Mouse (Mus musculus): ENCODE data around the gene Surf2. TPM values are rescaled to one million over a fixed set of nuclear protein-coding genes. Genes with fewer than 3 reads are reported as not detected.

Gene Surf2
- total RNA-seq, 2 experiments from 2014 or later = 15.9 TPM

DNA sequence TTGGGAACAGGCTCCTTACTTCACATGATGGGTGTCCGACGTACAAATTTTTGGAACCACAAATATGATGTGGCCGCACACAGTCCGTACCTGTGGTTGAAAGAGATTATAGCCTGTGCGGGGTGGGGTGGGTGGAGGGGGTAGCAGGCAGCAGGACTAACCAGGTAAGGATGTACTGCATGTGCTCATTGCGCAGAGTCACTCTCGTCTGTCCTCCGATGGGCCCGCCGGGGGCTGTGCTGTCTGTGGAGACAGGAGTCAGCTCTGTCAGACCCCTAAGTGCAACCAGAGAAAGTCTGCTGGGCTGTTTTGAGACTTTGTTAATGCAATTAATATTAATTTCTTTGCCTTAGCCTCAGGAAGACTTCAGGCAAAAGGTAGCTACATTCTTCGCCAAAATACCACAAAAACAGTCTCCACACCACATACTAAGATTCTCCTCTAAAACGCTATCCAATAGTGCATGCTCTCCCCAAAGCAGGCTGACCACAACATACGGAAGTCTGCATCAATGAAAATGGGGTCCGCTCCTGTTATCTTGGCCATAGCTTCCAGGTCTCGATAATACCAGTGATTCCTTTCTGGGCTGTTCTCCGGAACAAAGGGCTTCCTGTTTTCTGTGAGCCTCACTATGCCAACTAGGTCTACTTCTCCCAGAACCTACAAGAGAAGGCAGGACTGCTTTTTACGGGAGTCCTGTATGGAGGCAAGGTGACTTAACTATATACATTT is 2.6 kb upstream of the Surf2 start:
- intact Hi-C loops (cut with DNase I) = no loop called here
- DNase-seq = no peak

DNA sequence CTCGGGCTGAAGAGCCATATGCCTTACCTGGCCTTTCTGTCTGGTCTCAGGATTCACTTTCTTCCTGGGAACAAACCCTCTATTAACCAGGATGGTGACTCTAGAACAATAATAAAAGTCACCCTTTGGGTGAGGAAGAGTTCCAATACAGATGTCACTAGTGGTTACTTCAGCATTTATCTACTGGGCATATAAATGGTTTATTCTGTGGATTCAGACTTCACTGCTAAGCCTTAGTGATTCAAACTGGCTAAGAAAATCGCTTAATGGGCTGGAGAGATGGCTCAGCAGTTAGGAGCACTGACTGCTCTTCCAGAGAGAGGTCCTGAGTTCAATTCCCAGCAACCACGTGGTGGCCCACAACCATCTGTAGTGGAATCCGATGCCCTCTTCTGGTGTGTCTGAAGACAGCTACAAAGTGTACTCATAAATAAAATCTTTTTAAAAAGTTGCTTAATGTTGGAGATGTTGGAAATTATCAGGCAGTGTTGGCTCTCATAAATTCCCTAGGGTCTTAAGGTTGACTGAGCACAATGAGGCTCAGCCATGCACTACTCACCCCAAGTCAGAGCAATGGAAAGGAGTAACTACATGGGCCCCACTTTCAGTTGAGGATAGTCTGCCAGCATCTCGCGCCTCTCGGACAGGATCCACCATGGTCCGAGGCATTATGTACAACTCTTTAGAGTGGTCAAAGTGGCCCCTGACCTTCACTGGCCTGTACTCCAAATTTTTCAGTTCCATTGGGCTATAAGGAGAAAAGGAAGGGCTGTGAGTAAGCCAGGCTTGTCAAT is 1.8 kb upstream of the Surf2 start:
- DNase-seq = no peak
- intact Hi-C loops (cut with DNase I) = no loop called here

DNA sequence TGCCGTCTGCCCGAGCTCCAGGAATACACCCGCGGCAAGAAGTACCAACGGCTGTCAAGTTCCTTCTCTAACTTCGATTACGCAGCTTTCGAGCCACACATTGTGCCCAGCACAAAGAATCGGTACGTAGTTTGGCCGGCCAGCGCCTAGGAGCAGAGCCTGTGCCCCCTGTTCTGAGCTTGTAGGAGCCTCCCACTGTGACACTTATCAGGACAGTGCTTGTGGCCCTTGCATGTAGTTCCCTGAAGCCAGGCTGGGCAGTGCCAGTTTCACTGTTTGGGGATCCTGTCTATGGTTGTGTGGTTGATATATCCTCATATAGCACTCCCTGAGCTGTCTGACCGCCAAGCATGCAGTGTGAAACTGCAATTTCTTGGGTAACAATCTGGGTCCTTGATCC is 571 bp downstream of the Surf2 start:
- intact Hi-C loops (cut with DNase I) = no loop called here

DNA sequence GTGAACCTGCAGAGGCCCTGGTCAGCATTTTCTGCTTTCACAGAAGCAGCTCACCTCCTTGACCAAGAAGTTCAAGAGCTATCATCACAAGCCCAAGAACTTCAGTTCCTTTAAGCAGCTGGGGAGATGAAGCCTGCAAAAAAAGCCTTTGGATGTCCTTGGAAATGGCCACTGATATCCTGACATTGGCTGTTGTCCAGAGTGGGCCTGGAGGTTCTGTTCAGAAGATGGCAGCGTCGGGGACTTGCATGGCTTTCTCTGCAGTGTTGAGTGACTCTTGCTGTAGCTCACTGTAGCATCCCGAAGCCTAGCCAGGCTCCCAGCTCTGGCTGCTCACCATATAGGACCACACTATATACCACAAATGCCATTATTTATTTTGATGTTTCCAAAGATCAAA is 3.5 kb downstream of the Surf2 start:
- intact Hi-C loops (cut with DNase I) = no loop called here
- DNase-seq = no peak

More for the DNA sequence above, 571 bp downstream of the Surf2 start:
- no peak for DNase-seq

DNA sequence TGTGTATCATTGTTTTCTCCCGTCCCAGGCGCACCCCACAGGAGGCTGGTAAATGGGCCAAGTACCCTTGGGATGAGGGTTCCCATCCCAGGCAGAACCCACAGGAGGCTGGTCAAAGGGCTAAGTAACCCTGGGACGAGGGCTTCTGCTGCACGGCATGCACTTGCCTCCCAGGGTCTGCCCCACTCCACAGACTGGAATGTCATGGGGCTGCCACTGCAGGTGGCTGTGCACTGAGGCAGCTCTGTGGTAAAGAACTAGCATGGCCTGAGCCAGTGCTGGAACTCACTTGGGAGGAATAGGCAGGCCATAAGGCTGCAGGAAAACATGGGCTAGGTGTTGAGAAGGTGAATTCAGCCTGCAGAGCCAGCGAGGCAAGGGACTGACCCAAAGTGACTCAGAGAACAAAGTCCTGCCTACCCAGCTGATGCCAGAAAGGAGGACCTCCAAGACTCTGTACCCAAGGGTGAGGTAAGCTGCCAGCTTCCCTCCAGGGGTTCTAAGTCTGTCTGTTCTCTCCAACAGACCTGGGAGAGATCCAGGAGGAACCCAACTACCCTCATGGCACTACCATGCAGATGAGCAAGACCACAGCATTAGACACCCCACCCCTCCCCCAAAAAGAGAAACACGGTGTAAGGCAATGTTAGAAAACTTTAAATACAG is 4.2 kb downstream of the Surf2 start:
- DNase-seq = no peak
- intact Hi-C loops (cut with DNase I) = no loop called here

DNA sequence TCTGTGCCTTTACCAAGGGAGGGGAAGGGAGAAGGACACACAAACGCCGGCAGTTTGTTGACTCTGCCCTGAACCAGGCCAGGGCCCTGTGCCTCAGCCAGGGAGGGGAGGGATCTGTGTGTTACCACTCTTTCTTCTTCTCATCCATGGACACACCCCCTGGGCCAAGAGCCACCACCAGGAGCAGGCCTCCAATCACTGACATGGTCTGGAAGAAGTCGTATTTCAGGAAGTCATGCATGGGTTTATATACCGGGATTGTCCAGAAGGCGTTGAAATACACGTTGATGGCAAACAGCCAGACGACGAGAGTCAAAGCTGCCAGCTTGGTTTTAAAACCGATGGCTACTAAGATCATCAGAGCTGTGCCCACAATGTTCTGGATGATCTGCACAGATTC is 5.6 kb downstream of the Surf2 start:
- DNase-seq = peak; percentile 54 to 60
- intact Hi-C loops (cut with DNase I) = no loop called here

DNA sequence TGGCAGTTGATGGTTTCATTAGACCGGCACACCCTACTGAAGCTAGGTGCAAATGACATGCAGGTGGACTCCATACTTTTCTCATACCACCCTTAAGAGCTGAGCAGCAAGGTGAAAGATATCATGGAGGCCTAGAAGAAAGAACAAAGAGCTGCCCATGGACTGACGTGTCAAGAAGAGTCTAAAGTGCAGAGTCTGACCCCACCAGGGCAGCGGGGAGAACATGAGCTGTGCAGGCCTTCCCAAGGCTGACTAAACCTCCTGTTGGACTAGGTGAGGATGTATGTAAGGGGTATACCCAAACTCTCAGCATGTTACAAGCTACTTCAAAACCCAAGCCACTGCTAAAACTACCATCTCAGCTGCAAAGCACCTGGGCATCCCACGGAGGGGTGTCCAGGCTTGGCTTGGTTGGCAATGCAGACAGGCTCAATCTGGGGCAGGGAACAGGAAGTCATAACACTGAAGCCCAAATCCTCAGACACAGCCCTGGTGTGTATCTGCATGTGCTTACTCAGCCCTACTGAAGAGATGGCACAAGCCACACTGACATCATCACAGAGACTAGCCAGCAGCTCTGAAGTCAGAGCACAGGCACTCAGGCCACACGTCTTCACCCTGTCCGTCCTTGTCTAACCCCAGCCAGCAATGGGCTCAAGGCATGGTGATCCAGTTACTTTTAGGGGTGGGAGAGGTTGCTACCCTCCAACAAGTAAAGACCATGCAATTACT is 11.7 kb downstream of the Surf2 start:
- intact Hi-C loops (cut with DNase I) = no loop called here
- DNase-seq = no peak

DNA sequence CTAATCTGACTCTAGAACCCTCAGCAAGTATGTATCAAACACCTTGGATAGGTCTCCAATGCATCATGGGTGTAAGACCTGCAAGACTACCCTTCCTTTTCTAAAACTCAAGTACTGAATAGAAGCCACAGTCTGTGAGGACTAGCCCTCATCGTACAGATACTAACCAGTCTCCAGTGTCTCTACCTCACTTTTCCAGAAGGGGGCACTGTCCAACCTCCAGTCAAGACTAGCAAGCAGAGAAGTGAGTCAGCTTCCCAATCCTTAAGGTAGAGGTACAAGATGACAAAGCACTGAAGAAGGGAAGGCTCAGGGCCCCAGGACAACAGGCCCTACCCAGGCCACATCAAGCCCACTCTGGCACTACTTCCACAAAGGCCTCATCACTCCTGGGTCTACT is 14.2 kb downstream of the Surf2 start:
- peak; percentile 70 to 76 for DNase-seq
- intact Hi-C loops (cut with DNase I) = loop anchor here (2.0 to 5.0 kb wide), 2 partner anchors 77 to 108 kb away; partner anchors contain the start of gene Cacfd1

DNA sequence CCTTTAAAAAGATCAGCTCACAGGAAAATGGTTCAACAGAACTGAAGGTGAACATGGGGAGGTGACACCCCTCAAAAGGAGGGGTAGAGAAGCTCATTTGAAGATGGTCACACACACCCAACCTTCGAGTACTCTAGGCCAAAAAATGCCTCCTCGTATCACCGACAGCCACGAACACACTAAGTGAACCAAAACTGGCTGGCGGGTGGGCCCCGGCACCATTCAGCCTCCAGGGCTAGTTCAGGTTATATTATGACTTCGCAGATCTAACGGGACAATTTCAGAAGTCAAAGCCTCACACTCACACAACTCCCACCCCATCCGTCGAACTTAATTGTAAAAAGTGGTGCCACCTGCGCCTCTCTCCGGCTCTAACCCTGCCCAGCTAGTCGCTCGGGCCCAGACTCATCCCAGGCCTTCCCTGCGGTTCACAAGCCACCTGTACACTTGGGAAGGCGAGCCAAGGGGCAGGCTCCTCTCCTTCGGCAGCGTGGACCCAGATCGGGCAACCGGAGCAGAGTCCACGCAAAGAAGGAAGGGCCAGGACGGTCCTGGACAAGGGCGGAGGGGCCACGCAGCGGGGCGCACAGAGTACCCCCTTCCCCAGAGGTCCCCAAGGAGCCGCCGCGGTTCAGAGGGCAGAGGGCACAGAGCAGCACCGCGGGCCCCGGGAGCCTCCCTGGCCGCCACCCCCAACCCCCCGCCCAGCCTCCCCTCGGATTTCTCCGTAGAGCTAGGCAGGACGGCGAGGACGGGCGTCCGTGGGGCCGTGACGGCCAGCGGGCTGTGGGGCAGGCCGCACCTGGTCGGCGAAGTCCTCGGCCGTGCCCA is 16.5 kb downstream of the Surf2 start:
- peak; percentile 54 to 58 for DNase-seq
- intact Hi-C loops (cut with DNase I) = loop anchor here (2.0 to 5.0 kb wide), 3 partner anchors 22 to 75 kb away; partner anchors contain the start of genes Cacfd1, Med22 and Rpl7a

DNA sequence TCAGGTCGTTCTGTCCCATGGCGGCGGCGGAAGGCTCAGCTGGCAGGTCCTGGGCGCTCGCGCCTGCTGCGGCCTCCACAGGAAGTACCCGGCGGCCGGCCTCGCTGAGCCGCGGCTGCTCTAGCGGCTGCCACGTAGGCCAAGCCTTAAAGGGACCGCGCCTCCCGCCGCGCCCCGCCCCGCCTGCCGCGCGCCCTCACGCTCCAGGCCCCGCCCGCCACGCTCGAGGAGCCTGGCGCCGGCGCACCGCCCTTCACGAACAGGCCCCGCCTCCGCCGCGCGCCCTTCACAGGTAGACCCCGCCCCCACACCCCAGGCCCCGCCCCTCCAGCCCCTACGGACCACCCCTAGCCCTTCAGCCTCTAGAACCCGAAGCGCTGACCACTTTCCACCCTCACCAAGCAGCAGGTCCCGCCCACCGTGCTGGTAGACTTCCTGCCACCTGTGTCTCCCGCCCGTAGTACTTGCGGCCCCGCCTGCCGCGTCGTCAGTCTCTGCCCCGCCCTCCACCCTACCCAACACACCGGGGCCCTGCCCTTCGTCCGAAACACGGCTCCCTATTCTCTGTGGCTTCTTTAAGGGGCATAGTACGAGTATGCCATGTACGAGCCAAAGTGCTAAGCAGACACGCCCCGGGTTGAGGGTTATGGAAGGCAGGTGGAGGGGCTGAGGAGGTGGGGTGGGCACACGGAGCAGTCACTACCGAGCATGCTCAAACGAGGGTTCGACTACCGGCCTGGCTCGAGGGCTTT is 17.3 kb downstream of the Surf2 start, which contains the start of the genes Surf4 and Stkld1:
Gene Surf4, minus strand, starts transcription at position 625 of the 752 bp plus-strand sequence.
Gene Stkld1, plus strand, starts transcription at position 744 of the 752 bp plus-strand sequence.
- intact Hi-C loops (cut with DNase I) = loop anchor here (2.0 to 5.0 kb wide), 3 partner anchors 23 to 74 kb away; partner anchors contain the start of genes Cacfd1, Med22 and Rpl7a
- DNase-seq = peak; percentile 93 to 94

DNA sequence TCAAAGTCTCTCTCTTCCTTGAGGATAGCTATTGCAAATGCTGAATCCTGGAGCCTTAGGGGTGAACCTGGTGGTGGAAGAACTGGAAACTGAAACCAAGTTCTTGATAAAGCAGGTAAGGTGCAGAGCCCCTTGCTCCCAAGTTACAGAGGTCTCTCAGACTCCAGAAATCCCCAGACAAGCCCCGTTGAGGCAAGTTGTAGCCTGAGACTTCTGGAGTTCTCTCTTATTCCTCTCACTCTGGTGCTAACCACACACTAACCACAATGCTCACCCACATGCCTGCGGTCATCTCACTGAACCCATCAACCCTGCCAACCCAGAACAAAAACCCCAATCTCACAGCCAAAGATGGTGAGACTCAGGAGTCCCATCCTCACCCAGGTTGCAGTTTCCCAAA is 19.1 kb downstream of the Surf2 start:
- DNase-seq = no peak
- intact Hi-C loops (cut with DNase I) = no loop called here

DNA sequence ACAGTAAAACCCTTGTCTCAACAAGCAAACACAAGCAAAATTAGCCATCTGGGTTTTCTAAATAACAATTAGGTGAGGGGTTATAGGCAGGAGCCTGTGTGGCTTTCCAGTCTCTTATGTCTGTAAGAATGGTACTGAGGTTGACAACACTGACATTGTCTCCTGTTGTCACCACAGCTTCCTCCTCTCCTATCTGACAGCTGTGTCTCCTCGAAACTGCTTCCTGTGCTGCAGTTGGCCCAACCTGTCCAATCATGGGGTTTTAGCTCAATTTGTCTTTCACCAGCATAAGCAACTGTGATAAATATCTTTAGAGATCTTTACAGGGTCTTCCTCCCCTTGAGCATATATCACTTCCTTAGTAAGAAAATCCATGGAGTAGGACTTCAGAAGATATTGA is 20.3 kb downstream of the Surf2 start:
- intact Hi-C loops (cut with DNase I) = no loop called here
- DNase-seq = no peak

DNA sequence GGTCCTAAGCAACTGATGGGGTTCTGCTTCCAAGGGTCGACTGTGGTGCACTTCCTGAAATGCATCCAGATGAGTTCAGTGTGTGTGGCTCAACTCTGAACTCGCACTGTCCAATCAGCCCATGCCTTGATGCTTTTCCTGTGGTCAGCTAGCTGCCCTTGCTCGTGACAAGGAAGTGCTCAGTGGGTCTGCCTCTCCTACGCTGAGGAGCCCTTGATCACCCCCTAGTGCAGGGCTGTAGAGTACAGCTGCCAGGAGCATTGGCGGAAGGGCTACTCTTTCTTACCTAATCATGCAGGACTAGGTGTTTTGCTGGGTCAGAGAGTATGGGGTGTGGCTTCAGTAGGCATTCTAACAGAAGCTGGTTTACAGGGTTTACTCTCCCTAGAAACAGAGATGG is 25.4 kb downstream of the Surf2 start:
- intact Hi-C loops (cut with DNase I) = no loop called here
- DNase-seq = no peak

DNA sequence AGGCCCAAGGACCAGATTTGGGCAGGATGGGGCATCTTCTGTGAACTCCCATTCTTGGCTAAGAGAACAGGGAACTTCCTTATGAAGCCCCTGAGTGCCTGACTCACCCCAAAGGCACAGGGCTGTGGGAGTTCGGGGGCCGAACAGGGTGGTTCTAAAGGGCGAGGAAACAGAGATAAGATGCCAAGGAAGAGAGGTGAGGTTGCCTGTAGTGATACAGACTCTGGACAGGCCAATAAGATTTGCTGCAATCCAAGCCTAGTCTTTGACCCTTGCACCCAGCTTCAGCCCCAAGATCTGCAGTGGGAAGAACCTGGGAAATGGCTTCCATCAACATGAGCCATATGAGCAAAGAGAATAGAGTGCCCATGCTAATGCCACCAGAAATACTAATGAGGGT is 27.1 kb downstream of the Surf2 start:
- no peak for DNase-seq
- intact Hi-C loops (cut with DNase I) = no loop called here

DNA sequence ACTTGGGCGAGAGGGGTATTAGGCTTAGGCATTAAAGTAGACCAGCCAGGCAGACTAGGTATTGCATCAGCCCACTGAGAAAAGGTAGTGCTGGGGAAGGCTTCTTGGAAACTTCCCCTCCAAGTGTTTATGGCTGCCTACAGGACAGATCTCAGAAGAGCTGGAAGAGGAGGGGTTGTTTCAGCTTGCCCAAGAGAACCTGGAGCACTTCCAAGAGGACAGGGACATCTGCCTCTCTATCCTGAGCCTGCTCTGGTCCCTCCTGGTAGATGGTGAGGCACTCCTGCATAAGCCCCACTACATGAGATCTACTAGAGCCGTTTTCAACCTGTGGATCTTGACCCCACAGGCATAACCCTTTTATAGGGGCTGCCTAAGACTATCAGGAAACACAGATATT is 34.2 kb downstream of the Surf2 start:
- no peak for DNase-seq
- intact Hi-C loops (cut with DNase I) = no loop called here

DNA sequence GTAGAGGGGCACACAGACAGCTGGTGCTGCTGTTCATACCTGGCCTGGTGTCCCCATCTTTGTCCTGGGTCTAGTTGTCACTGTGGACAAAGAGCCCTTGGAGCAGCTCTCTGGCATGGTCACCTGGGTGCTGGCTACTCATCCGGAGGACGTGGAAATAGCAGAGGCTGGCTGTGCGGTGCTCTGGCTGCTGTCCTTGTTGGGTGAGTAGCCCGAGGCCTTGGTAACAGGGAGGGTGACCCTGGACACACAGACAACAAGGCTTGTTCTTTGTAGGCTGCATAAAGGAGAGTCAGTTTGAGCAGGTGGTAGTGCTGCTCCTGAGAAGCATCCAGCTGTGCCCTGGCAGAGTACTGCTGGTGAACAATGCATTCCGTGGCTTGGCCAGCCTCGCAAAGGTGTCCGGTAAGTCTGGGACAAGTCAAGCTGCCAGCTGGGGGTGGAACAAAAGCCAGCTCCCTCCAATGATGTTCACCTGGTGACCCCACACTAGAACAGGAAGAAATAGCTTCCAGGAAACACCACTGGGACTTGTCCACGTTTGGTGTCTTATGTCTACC is 35.3 kb downstream of the Surf2 start:
- intact Hi-C loops (cut with DNase I) = no loop called here
- DNase-seq = no peak

DNA sequence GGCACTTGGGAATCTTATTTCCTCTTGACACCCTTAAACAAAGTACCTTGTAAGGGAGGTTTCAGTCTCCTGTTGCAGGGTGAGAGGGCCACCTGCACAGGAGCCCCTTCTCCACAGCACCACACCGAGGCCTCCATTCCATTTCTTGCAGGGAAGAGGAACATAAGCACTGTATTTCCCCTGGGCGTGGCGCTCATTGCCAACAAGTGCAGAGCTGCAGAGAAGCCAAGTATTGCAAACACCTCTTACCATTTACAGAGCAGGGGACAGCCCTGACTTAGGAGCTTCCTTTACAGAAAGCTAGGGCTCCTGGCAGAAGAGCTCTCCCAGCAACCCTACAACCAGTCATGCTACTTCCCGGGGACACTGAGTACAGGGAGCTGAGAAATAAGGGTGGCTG is 36.0 kb downstream of the Surf2 start:
- DNase-seq = no peak
- intact Hi-C loops (cut with DNase I) = no loop called here

DNA sequence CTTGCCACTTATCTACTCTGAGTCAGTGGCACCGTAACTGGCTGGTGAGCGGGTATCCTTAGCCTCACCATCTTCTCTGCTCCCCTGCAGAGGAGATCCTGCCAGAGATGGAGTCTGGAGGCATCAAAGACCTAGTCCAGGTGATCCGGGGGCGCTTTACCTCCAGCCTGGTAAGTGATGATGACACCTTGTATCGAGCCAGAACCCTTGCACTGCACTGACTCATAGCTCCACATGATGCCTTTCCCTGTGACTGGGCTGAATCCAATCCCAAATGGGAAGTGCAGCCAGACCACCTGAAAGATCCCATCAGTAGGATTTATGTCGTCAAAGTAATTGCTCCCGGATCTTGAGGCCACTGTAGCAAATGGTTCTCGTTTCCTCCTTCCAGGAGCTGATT is 36.7 kb downstream of the Surf2 start:
- no peak for DNase-seq
- intact Hi-C loops (cut with DNase I) = no loop called here
